Mouse (Mus musculus): Measurements from ENCODE around the gene Optc. TPM values are rescaled to one million over a fixed set of nuclear protein-coding genes. Genes with fewer than 3 reads are reported as not detected.

The Optc gene
- total and polyA plus RNA-seq, 3 experiments, result 0.27 to 0.53 TPM; not detected in 1

GRCm38 (mm10) chr1:133891489-133891888 is 16.3 kb downstream of the Optc start (continued):
- no peak for TF ChIP-seq TAL1 (IDR thresholded peaks at IDR 0.05; ENCODE audit: low read length)
- no peak for TF ChIP-seq USF1 (IDR thresholded peaks at IDR 0.05; ENCODE audit: low read depth, low read length)
- no peak for TF ChIP-seq POLR2AphosphoS5 (IDR thresholded peaks at IDR 0.05; ENCODE audit: borderline replicate concordance, low read depth, low read length)

DNA sequence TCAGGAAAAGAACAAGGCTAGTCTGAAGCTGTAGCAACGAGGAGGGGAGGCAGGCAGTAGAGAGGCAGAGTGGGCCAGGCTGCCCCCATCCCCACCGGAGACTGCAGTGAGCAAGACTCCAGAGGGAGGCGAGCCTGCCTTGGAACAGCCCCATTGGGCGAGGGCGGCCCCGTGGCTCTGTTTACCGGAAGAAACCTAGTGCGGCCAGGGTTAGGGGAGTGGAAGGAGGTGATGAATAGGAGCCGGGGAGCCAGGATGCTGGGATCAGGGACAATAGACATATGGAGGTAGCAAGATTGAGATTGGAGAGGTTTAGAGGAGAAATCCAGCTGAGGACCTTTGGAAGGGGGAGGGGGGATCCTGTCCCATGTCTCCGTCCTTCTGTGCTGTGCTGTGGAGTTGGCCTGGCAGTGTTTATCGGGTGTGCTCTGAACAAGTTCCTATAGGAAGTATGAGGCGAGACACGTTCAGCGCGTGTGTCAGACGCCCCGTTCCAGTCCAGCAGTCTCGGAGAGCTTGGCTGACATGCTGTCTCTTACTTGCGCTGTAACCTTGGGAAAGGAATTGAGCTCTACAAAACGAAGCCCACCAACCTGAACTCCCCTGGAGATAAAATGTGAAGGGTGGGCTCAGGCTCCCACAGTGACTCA is 17.7 kb downstream of the Optc start:
- Histone ChIP-seq H3K9ac (ENCODE audit: control insufficient read depth, low read depth, low read length, poor library complexity, severe bottlenecking) (no peak overlapping the region), H3K27ac (ENCODE audit: control insufficient read depth, low read depth, low read length) (no peak overlapping the region)

GRCm38 (mm10) chr1:133887538-133888250 is 20.1 kb downstream of the Optc start:
- Histone ChIP-seq H3K9ac (ENCODE audit: control insufficient read depth, low read depth, low read length, poor library complexity, severe bottlenecking) (peak overlapping the region; percentile 73), H3K79me2 (ENCODE audit: control insufficient read depth, insufficient read depth, low read length, poor library complexity) (no peaks in the 10 kb centered on the region), H3K4me3 (ENCODE audit: control insufficient read depth in 1 of 2, insufficient read depth in 1 of 2, low read depth in 2 of 2, low read length in 2 of 2) (peak overlapping the region; percentile 48 to 67), H3K4me1 (ENCODE audit: control insufficient read depth in 1 of 2, insufficient read depth in 2 of 2, low read length in 2 of 2) (peaks cover 5 to 59% of the 10 kb centered on the region in 2 experiments), H3K27ac (ENCODE audit: control insufficient read depth, low read depth, low read length) (peak overlapping the region; percentile 98), H3K27me3 (ENCODE audit: control insufficient read depth in 1 of 2, insufficient read depth in 2 of 2, low read length in 2 of 2) (no peaks in the 10 kb centered on the region), H3K9me3 (replicated peaks; ENCODE audit: insufficient read depth, low read length) (no peaks in the 10 kb centered on the region), H3K36me3 (ENCODE audit: control insufficient read depth in 1 of 2, insufficient read depth in 2 of 2, low read length in 2 of 2) (peaks cover 0 to 22% of the 10 kb centered on the region in 2 experiments; a peak in 2 of 4 replicates)
- peak; percentile 96 for DNase-seq (ENCODE audit: low read depth, low spot score)
- TF ChIP-seq BHLHE40 (IDR thresholded peaks at IDR 0.05; ENCODE audit: borderline replicate concordance, low read depth, low read length), result no peak
- TF ChIP-seq JUND (IDR thresholded peaks at IDR 0.05; ENCODE audit: low read depth, low read length), result no peak
- TF ChIP-seq TCF12 (IDR thresholded peaks at IDR 0.05; ENCODE audit: low read depth, low read length), result peak; percentile 68; the same call in 1 of the 2 replicates
- peak; percentile 93 for TF ChIP-seq MYB (IDR thresholded peaks at IDR 0.05; ENCODE audit: low read depth, low read length)
- peak; percentile 7; the same call in 1 of the 2 replicates for TF ChIP-seq RCOR1 (IDR thresholded peaks at IDR 0.05; ENCODE audit: low read depth, low read length)
- TF ChIP-seq POLR2A (IDR thresholded peaks at IDR 0.05; ENCODE audit: control insufficient read depth in 1 of 2, insufficient read depth in 1 of 2, low read depth in 1 of 2, low read length in 2 of 2, poor library complexity in 1 of 2), result peak; percentile 68 to 98
- 0 out of 2 replicates have a peak, but pooled peaks have one; percentile 24 for TF ChIP-seq MYC (IDR thresholded peaks at IDR 0.05; ENCODE audit: low read depth, low read length)
- TF ChIP-seq NELFE (IDR thresholded peaks at IDR 0.05; ENCODE audit: low read depth, low read length), result peak; percentile 80
- TF ChIP-seq RAD21 (IDR thresholded peaks at IDR 0.05; ENCODE audit: low read depth, low read length), result no peak; the same call in 1 of the 2 replicates
- TF ChIP-seq USF1 (IDR thresholded peaks at IDR 0.05; ENCODE audit: low read depth, low read length), result no peak
- peak; percentile 97 for TF ChIP-seq ZMIZ1 (IDR thresholded peaks at IDR 0.05; ENCODE audit: low read depth, low read length)
- TF ChIP-seq SIN3A (IDR thresholded peaks at IDR 0.05; ENCODE audit: low read length), result peak; percentile 35; the same call in 1 of the 2 replicates
- peak; percentile 50 to 90; a peak in 3 of 4 replicates for TF ChIP-seq EP300 (IDR thresholded peaks at IDR 0.05; ENCODE audit: low read depth in 1 of 2, low read length in 2 of 2)
- TF ChIP-seq GATA1 (IDR thresholded peaks at IDR 0.05; ENCODE audit: low read depth, low read length), result peak; percentile 82
- TF ChIP-seq MAZ (IDR thresholded peaks at IDR 0.05; ENCODE audit: low read depth, low read length), result 0 out of 2 replicates have a peak, but pooled peaks have one; percentile 10
- TF ChIP-seq POLR2AphosphoS2 (IDR thresholded peaks at IDR 0.05; ENCODE audit: low read length), result peak; percentile 97
- TF ChIP-seq HCFC1 (IDR thresholded peaks at IDR 0.05; ENCODE audit: low read depth, low read length), result peak; percentile 52; the same call in 1 of the 2 replicates
- TF ChIP-seq ELF1 (IDR thresholded peaks at IDR 0.05; ENCODE audit: low read depth, low read length), result no peak
- peak; percentile 36 for TF ChIP-seq MXI1 (IDR thresholded peaks at IDR 0.05; ENCODE audit: low read depth, low read length)
- peak; percentile 96 for TF ChIP-seq TBP (IDR thresholded peaks at IDR 0.05; ENCODE audit: low read depth, low read length)

More for the DNA sequence above, 17.7 kb downstream of the Optc start:
- H3K36me3 ChIP-seq (ENCODE audit: control insufficient read depth in 1 of 2, insufficient read depth in 2 of 2, low read length in 2 of 2), result peaks cover 0 to 31% of the 10 kb centered on the region in 2 experiments; a peak in 2 of 4 replicates
- H3K4me3 ChIP-seq (ENCODE audit: control insufficient read depth in 1 of 2, insufficient read depth in 1 of 2, low read depth in 2 of 2, low read length in 2 of 2), result no peak overlapping the region
- no peaks in the 10 kb centered on the region for H3K9me3 ChIP-seq (replicated peaks; ENCODE audit: insufficient read depth, low read length)
- H3K79me2 ChIP-seq (ENCODE audit: control insufficient read depth, insufficient read depth, low read length, poor library complexity), result no peaks in the 10 kb centered on the region
- H3K4me1 ChIP-seq (ENCODE audit: control insufficient read depth in 1 of 2, insufficient read depth in 2 of 2, low read length in 2 of 2), result peaks cover 10 to 72% of the 10 kb centered on the region in 2 experiments
- no peaks in the 10 kb centered on the region for H3K27me3 ChIP-seq (ENCODE audit: control insufficient read depth in 1 of 2, insufficient read depth in 2 of 2, low read length in 2 of 2)
- DNase-seq (ENCODE audit: low read depth, low spot score), result no peak
- no peak for TF ChIP-seq SMC3 (IDR thresholded peaks at IDR 0.05; ENCODE audit: low read depth, low read length)
- TF ChIP-seq RCOR1 (IDR thresholded peaks at IDR 0.05; ENCODE audit: low read depth, low read length), result no peak
- no peak for TF ChIP-seq ZKSCAN1 (IDR thresholded peaks at IDR 0.05; ENCODE audit: low read depth, low read length)
- no peak for TF ChIP-seq POLR2AphosphoS2 (IDR thresholded peaks at IDR 0.05; ENCODE audit: low read length)
- TF ChIP-seq MYB (IDR thresholded peaks at IDR 0.05; ENCODE audit: low read depth, low read length), result no peak
- TF ChIP-seq GABPA (IDR thresholded peaks at IDR 0.05; ENCODE audit: low read depth, low read length), result no peak
- TF ChIP-seq USF1 (IDR thresholded peaks at IDR 0.05; ENCODE audit: low read depth, low read length), result no peak
- TF ChIP-seq ELF1 (IDR thresholded peaks at IDR 0.05; ENCODE audit: low read depth, low read length), result no peak
- no peak for TF ChIP-seq CHD2 (IDR thresholded peaks at IDR 0.05; ENCODE audit: low read length)
- no peak for TF ChIP-seq GATA1 (IDR thresholded peaks at IDR 0.05; ENCODE audit: low read depth, low read length)
- no peak for TF ChIP-seq TCF12 (IDR thresholded peaks at IDR 0.05; ENCODE audit: low read depth, low read length)
- TF ChIP-seq MAX (IDR thresholded peaks at IDR 0.05; ENCODE audit: low read length), result no peak
- TF ChIP-seq KAT2A (conservative IDR thresholded peaks at IDR 0.05; ENCODE audit: low read depth, low read length), result no peak
- TF ChIP-seq ZNF384 (IDR thresholded peaks at IDR 0.05; ENCODE audit: low read depth, low read length), result no peak
- no peak for TF ChIP-seq UBTF (IDR thresholded peaks at IDR 0.05; ENCODE audit: borderline replicate concordance, insufficient read depth, low read depth, low read length)
- no peak for TF ChIP-seq RAD21 (IDR thresholded peaks at IDR 0.05; ENCODE audit: low read depth, low read length)
